Mouse (Mus musculus): ENCODE measurements around the gene Abcc9. TPM values are rescaled to one million over a fixed set of nuclear protein-coding genes. Genes with fewer than 3 reads are reported as not detected.

Abcc9 gene
- polyA plus RNA-seq, 1 experiment from 2014 or later: 3.6 TPM

DNA sequence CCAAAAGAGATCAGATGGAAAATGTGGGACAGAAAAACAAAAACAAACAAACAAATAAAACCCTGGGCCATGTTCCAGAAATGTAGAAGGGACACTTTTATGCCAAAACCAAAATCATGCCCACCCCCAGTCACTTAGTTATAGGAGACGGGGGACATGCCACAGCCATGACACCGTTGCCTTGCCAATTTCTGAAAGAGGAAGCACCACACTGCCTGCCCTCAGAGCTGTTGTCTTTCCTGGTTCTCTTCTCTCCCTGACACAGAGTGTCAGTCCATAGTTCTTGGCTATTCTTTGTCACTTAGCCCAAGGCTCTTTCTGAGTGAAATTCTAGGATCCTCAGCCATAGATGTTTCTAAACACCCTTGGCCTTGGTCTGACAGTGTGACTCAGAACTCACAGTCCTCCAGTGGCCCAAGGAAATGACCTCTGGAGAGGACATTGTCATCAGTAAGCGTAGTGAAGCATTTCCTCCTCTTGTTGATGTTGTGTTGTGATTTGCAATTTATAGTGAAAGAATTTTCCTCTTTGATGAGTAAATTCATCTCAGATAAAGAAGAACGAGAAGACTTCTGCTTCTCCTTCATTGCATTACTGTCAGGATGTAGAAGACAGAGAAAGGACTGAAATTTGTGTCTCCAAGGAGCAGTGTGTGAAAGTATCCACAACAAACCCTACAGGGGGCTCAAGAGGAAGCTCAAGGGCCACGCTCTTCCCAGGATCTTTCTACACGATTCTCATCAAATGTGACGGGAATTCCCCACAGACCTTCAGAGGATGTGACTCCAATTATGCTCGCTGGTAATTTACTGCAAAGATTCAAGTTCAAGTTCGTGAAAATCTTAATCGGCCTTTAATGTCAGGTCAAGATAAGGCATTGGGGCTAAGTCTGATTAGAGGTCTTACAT, 143.1 kb downstream of the Abcc9 start:
- ATAC-seq (replicated peaks; ENCODE audit: low FRiP score) (no peak), DNase-seq (ENCODE audit: low spot score) (no peak)
- Histone ChIP-seq H3K9ac (ENCODE audit: low read depth, low read length) (no peak overlapping the region), H3K9me3 (ENCODE audit: control insufficient read depth, low read length) (no peaks in the 10 kb centered on the region), H3K27me3 (replicated peaks; ENCODE audit: control insufficient read depth, insufficient read depth, low read length) (no peaks in the 10 kb centered on the region), H3K36me3 (ENCODE audit: control insufficient read depth, insufficient read depth, low read length) (no peaks in the 10 kb centered on the region), H3K27ac (ENCODE audit: low read depth, low read length) (no peak overlapping the region), H3K4me3 (ENCODE audit: low read depth, low read length) (no peak overlapping the region), H3K4me1 (replicated peaks; ENCODE audit: control insufficient read depth, insufficient read depth, low read length) (no peaks in the 10 kb centered on the region), H3K4me2 (no peak overlapping the region)
- WGBS: 69% methylated on average over 10 of the region's 10 CpGs

DNA sequence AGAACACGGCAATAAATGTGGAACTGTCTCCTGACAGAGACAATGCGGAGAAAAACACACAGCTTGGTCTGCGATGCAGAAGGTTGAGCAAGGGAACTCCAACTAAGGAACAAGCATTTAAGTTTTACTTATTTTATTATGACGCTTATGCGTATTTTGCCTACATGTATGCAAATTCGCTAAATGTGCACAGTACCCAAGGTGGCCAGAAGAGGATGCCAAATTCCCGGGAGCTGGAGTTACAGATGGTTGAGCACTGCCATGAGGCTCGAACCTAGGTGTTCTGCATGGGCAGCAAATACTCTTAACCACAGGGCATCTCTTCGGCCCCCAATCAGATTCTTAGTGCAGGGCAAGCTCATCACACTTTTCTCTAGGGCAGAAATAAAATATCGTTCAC, 144.0 kb downstream of the Abcc9 start:
- WGBS: 81% methylated on average over 10 of the region's 10 CpGs
- Histone ChIP-seq H3K27ac (ENCODE audit: low read depth, low read length) (no peak overlapping the region), H3K36me3 (ENCODE audit: control insufficient read depth, insufficient read depth, low read length) (no peaks in the 10 kb centered on the region), H3K27me3 (replicated peaks; ENCODE audit: control insufficient read depth, insufficient read depth, low read length) (no peaks in the 10 kb centered on the region), H3K9ac (ENCODE audit: low read depth, low read length) (no peak overlapping the region), H3K4me1 (replicated peaks; ENCODE audit: control insufficient read depth, insufficient read depth, low read length) (no peaks in the 10 kb centered on the region), H3K9me3 (ENCODE audit: control insufficient read depth, low read length) (no peaks in the 10 kb centered on the region), H3K4me3 (ENCODE audit: low read depth, low read length) (no peak overlapping the region), H3K4me2 (no peak overlapping the region)
- DNase-seq (ENCODE audit: low spot score) (no peak), ATAC-seq (replicated peaks; ENCODE audit: low FRiP score) (no peak)

DNA sequence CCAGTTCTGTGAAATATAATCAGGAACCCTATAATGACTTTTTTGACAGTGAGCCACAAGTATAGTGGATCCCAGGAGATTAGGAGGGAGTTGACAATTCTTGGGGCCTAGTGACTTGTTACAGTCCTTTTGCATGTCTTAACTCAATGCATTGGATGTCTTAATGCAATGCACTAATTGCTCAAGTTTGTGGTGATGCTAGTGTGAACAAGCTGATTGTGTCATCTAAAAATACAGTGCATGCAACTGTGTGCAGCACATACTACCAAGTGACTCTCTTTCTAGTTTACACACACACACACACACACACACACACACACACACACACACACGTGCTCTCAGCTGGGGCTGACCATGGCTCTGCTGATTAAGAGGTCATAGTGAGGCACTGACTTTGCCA, 146.1 kb downstream of the Abcc9 start:
- DNase-seq (ENCODE audit: low spot score) (no peak), ATAC-seq (replicated peaks; ENCODE audit: low FRiP score) (no peak)
- Histone ChIP-seq H3K4me2 (no peak overlapping the region), H3K4me1 (replicated peaks; ENCODE audit: control insufficient read depth, insufficient read depth, low read length) (no peaks in the 10 kb centered on the region), H3K27ac (ENCODE audit: low read depth, low read length) (no peak overlapping the region), H3K27me3 (replicated peaks; ENCODE audit: control insufficient read depth, insufficient read depth, low read length) (no peaks in the 10 kb centered on the region), H3K9me3 (ENCODE audit: control insufficient read depth, low read length) (no peaks in the 10 kb centered on the region), H3K9ac (ENCODE audit: low read depth, low read length) (no peak overlapping the region), H3K36me3 (ENCODE audit: control insufficient read depth, insufficient read depth, low read length) (no peaks in the 10 kb centered on the region), H3K4me3 (ENCODE audit: low read depth, low read length) (no peak overlapping the region)
- 58% methylated on average over 1 of the region's 1 CpGs for WGBS

DNA sequence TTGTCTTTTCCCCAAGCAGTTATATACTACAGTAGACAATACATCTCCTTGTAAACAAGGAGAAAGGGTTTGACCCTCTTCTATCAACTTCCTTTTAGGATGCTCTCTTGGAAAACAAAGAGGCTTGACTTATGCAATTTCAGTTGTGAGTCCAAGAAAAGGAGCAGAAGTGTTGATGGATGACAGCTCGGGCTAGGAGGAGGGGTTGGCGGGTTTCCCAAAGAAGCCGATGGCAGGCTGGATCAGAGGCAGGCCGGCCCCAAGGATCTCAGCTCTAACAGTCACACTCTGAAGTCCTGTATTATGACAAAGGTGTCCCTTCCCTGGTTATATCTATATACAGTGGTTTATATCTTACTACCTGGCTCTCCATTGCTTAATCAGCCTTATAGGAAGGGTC, 150.6 kb downstream of the Abcc9 start:
- Histone ChIP-seq H3K4me2 (no peak overlapping the region), H3K9me3 (ENCODE audit: control insufficient read depth, low read length) (no peaks in the 10 kb centered on the region), H3K27me3 (replicated peaks; ENCODE audit: control insufficient read depth, insufficient read depth, low read length) (no peaks in the 10 kb centered on the region), H3K4me3 (ENCODE audit: low read depth, low read length) (no peak overlapping the region), H3K36me3 (ENCODE audit: control insufficient read depth, insufficient read depth, low read length) (no peaks in the 10 kb centered on the region), H3K27ac (ENCODE audit: low read depth, low read length) (no peak overlapping the region), H3K9ac (ENCODE audit: low read depth, low read length) (no peak overlapping the region), H3K4me1 (replicated peaks; ENCODE audit: control insufficient read depth, insufficient read depth, low read length) (no peaks in the 10 kb centered on the region)
- 81% methylated on average over 4 of the region's 4 CpGs for WGBS
- ATAC-seq (replicated peaks; ENCODE audit: low FRiP score): no peak
- no peak for DNase-seq (ENCODE audit: low spot score)

DNA sequence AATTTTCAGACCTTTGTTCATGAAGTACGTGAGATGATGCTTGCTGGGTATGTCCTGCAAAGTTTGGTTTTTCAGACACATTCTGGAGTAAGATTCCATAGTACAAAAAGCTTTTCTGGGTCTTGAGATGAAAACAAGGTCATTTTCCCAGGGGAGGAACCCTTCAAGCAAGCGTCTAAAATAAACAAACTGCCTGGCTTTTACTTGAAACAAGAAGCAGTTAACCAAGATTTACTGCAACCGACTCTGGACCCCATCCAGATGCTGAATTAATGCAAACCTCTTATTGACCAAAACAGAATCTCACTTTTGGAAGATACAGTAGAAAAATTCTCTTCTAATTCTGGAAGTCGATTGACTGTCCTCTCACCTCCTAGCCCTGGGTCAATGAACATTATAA, 151.2 kb downstream of the Abcc9 start:
- ATAC-seq (replicated peaks; ENCODE audit: low FRiP score) (no peak), DNase-seq (ENCODE audit: low spot score) (no peak)
- Histone ChIP-seq H3K4me3 (ENCODE audit: low read depth, low read length) (no peak overlapping the region), H3K9me3 (ENCODE audit: control insufficient read depth, low read length) (no peaks in the 10 kb centered on the region), H3K4me2 (no peak overlapping the region), H3K27ac (ENCODE audit: low read depth, low read length) (no peak overlapping the region), H3K36me3 (ENCODE audit: control insufficient read depth, insufficient read depth, low read length) (no peaks in the 10 kb centered on the region), H3K27me3 (replicated peaks; ENCODE audit: control insufficient read depth, insufficient read depth, low read length) (no peaks in the 10 kb centered on the region), H3K4me1 (replicated peaks; ENCODE audit: control insufficient read depth, insufficient read depth, low read length) (no peaks in the 10 kb centered on the region), H3K9ac (ENCODE audit: low read depth, low read length) (no peak overlapping the region)
- 62% methylated on average over 4 of the region's 4 CpGs for WGBS

- Histone ChIP-seq H3K27me3 (replicated peaks; ENCODE audit: control insufficient read depth, insufficient read depth, low read length) (no peaks in the 10 kb centered on the region), H3K9me3 (ENCODE audit: control insufficient read depth, low read length) (no peaks in the 10 kb centered on the region), H3K4me2 (no peak overlapping the region), H3K4me1 (replicated peaks; ENCODE audit: control insufficient read depth, insufficient read depth, low read length) (no peaks in the 10 kb centered on the region), H3K36me3 (ENCODE audit: control insufficient read depth, insufficient read depth, low read length) (no peaks in the 10 kb centered on the region), H3K9ac (ENCODE audit: low read depth, low read length) (no peak overlapping the region), H3K4me3 (ENCODE audit: low read depth, low read length) (no peak overlapping the region), H3K27ac (ENCODE audit: low read depth, low read length) (no peak overlapping the region)
- ATAC-seq (replicated peaks; ENCODE audit: low FRiP score) (no peak), DNase-seq (ENCODE audit: low spot score) (no peak)
- 81% methylated on average over 2 of the region's 2 CpGs for WGBS
Observed at GRCm38 (mm10) chr6:142548377-142548776, 153.7 kb downstream of the Abcc9 start.

DNA sequence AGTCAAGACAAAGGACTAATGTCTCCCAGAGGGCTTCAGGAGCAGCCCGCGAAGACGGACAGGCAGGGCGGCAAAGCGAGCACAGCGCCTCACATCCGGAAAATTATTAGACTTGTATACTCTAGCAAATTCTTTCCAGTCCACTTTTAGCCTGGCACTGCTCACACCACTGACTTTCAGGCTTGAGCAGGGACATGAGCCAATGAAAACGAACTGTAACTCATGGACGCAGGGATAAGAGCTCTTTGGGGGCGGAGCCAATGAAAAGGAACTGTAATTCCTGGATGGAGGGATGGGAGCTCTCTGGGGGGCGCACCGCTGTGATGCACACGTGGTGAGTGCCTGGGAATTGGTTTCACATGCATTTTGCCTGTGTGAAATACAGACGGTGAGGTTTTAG, 157.0 kb downstream of the Abcc9 start:
- ATAC-seq (replicated peaks; ENCODE audit: low FRiP score) (no peak), DNase-seq (ENCODE audit: low spot score) (no peak)
- no peak overlapping the region for H3K9ac ChIP-seq (ENCODE audit: low read depth, low read length)
- H3K4me3 ChIP-seq (ENCODE audit: low read depth, low read length): no peak overlapping the region
- H3K27me3 ChIP-seq (replicated peaks; ENCODE audit: control insufficient read depth, insufficient read depth, low read length): no peaks in the 10 kb centered on the region
- H3K9me3 ChIP-seq (ENCODE audit: control insufficient read depth, low read length): no peaks in the 10 kb centered on the region
- no peaks in the 10 kb centered on the region for H3K4me1 ChIP-seq (replicated peaks; ENCODE audit: control insufficient read depth, insufficient read depth, low read length)
- no peaks in the 10 kb centered on the region for H3K36me3 ChIP-seq (ENCODE audit: control insufficient read depth, insufficient read depth, low read length)
- H3K4me2 ChIP-seq: no peak overlapping the region
- 55% methylated on average over 14 of the region's 14 CpGs for WGBS
- no peak overlapping the region for H3K27ac ChIP-seq (ENCODE audit: low read depth, low read length)

GRCm38 (mm10) chr6:142543648-142544047, 158.5 kb downstream of the Abcc9 start:
- Histone ChIP-seq H3K27me3 (replicated peaks; ENCODE audit: control insufficient read depth, insufficient read depth, low read length) (no peaks in the 10 kb centered on the region), H3K4me2 (no peak overlapping the region), H3K27ac (ENCODE audit: low read depth, low read length) (no peak overlapping the region), H3K9ac (ENCODE audit: low read depth, low read length) (no peak overlapping the region), H3K9me3 (ENCODE audit: control insufficient read depth, low read length) (no peaks in the 10 kb centered on the region), H3K4me1 (replicated peaks; ENCODE audit: control insufficient read depth, insufficient read depth, low read length) (no peaks in the 10 kb centered on the region), H3K36me3 (ENCODE audit: control insufficient read depth, insufficient read depth, low read length) (no peaks in the 10 kb centered on the region), H3K4me3 (ENCODE audit: low read depth, low read length) (no peak overlapping the region)
- ATAC-seq (replicated peaks; ENCODE audit: low FRiP score) (no peak), DNase-seq (ENCODE audit: low spot score) (no peak)
- 56% methylated on average over 4 of the region's 4 CpGs for WGBS

GRCm38 (mm10) chr6:142542800-142543175, 159.3 kb downstream of the Abcc9 start:
- DNase-seq (ENCODE audit: low spot score) (no peak), ATAC-seq (replicated peaks; ENCODE audit: low FRiP score) (no peak)
- Histone ChIP-seq H3K27me3 (replicated peaks; ENCODE audit: control insufficient read depth, insufficient read depth, low read length) (no peaks in the 10 kb centered on the region), H3K9ac (ENCODE audit: low read depth, low read length) (no peak overlapping the region), H3K4me2 (no peak overlapping the region), H3K9me3 (ENCODE audit: control insufficient read depth, low read length) (no peaks in the 10 kb centered on the region), H3K4me1 (replicated peaks; ENCODE audit: control insufficient read depth, insufficient read depth, low read length) (0 out of 2 replicates have a peak, but pooled peaks cover 2% of the 10 kb centered on the region), H3K27ac (ENCODE audit: low read depth, low read length) (no peak overlapping the region), H3K4me3 (ENCODE audit: low read depth, low read length) (no peak overlapping the region), H3K36me3 (ENCODE audit: control insufficient read depth, insufficient read depth, low read length) (no peaks in the 10 kb centered on the region)
- 81% methylated on average over 6 of the region's 6 CpGs for WGBS

Data from liver, embryonic 11.5 days (tissue).